ENCODE assay signal across 27 mouse cellular contexts in the genomic region with DNA sequence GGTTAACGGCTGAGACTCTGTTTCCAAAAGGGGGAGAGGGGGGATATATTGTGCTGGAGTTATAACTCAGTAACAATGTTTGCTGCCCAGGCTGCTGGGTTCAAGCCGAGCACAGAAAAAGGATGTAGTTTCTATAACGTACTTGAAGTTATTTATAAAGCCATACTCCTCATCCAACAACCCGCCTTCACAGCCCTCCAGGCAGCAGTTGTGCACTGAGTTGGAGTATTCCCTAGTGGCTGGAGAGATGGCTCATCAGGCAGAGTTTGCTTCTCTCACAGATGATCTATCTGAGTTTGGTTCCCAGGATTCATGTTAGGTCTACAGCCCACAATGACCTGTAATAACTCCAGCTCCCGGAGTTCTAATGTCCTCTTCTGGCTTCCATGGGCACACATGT. TPM values are rescaled to one million over a fixed set of nuclear protein-coding genes. Genes with fewer than 3 reads are reported as not detected.
A peak's percentile ranks its signal among the peaks of the same experiment; 100 is the strongest.
DNase-seq lines count a peak whose midpoint lies in the region; ATAC-seq lines count a peak whose summit lies in the region.
"Had no signal": no experiment of that assay in that cellular context is flagged by ENCODE, and none has a peak within 500 bp of the region (broad histone marks: within the 10 kb centered on the region; RNA-seq: fewer than 3 reads in every experiment).

No protein-coding gene starts in this region.

- H3K4me3 ChIP-seq in intestine, embryonic 15.5 days (replicated peaks), result no peak overlapping the region
- H3K4me3 ChIP-seq in intestine, embryonic 16.5 days (ENCODE audit: low read length), result no peak overlapping the region
- H3K4me3 ChIP-seq: embryonic facial prominence, embryonic 10.5 days; embryonic facial prominence, embryonic 12.5 days; forebrain, embryonic 13.5 days; forebrain, embryonic 15.5 days had no signal

- H3K9me3 ChIP-seq in intestine, embryonic 15.5 days, result no peaks in the 10 kb centered on the region
- no peaks in the 10 kb centered on the region for H3K9me3 ChIP-seq in intestine, embryonic 16.5 days (ENCODE audit: control insufficient read depth, low read length)
- H3K9me3 ChIP-seq: embryonic facial prominence, embryonic 10.5 days; embryonic facial prominence, embryonic 12.5 days; forebrain, embryonic 13.5 days; forebrain, embryonic 15.5 days; G1E had no signal

- no peak for DNase-seq in frontal cortex, postnatal 36 days (ENCODE audit: low spot score in 2 of 2)
- DNase-seq in brain, adult 2 months (ENCODE audit: low read depth, low spot score), result peak; percentile 65
- DNase-seq in cerebellum, adult 9-10 months, result no peak
- DNase-seq: adrenal gland, adult 8-10 months; adrenal gland, postnatal 14 days; adrenal gland, postnatal 36 days; B cell, adult 2 months; cerebellum, adult 11 months; cerebellum, adult 18-20 months; cerebellum, adult 8-10 months; cerebellum, postnatal 10 days; cerebellum, postnatal 25 days; forebrain, postnatal 0 days had no signal

- H3K9ac ChIP-seq in intestine, embryonic 15.5 days, result no peak overlapping the region
- no peak overlapping the region for H3K9ac ChIP-seq in intestine, embryonic 16.5 days (ENCODE audit: low read depth, low read length)
- H3K9ac ChIP-seq: embryonic facial prominence, embryonic 12.5 days; forebrain, embryonic 13.5 days; forebrain, embryonic 15.5 days; forebrain, postnatal 0 days had no signal

- H3K27me3 ChIP-seq in intestine, embryonic 15.5 days (replicated peaks), result no peaks in the 10 kb centered on the region
- H3K27me3 ChIP-seq in intestine, embryonic 16.5 days (replicated peaks; ENCODE audit: control insufficient read depth, insufficient read depth, low read length), result no peaks in the 10 kb centered on the region
- H3K27me3 ChIP-seq: forebrain, embryonic 15.5 days; Patski had no signal

- peak overlapping the region; percentile 32; the same call in 1 of the 2 replicates for H3K27ac ChIP-seq in intestine, embryonic 15.5 days
- H3K27ac ChIP-seq in intestine, embryonic 16.5 days (ENCODE audit: low read length), result no peak overlapping the region
- H3K27ac ChIP-seq: embryonic facial prominence, embryonic 10.5 days; embryonic facial prominence, embryonic 12.5 days; forebrain, embryonic 13.5 days; forebrain, embryonic 15.5 days had no signal

- 0 out of 2 replicates have a peak, but pooled peaks cover 3% of the 10 kb centered on the region for H3K36me3 ChIP-seq in intestine, embryonic 15.5 days
- no peaks in the 10 kb centered on the region for H3K36me3 ChIP-seq in intestine, embryonic 16.5 days (ENCODE audit: control insufficient read depth, insufficient read depth, low read length)
- H3K36me3 ChIP-seq: embryonic facial prominence, embryonic 10.5 days; embryonic facial prominence, embryonic 12.5 days; forebrain, embryonic 15.5 days; G1E had no signal

- H3K4me2 ChIP-seq in intestine, embryonic 15.5 days (replicated peaks), result no peak overlapping the region
- H3K4me2 ChIP-seq in intestine, embryonic 16.5 days (ENCODE audit: low read depth, low read length), result no peak overlapping the region
- H3K4me2 ChIP-seq: embryonic facial prominence, embryonic 12.5 days; forebrain, embryonic 13.5 days; forebrain, embryonic 15.5 days had no signal

- 0 out of 2 replicates have a peak, but pooled peaks cover 10% of the 10 kb centered on the region for H3K4me1 ChIP-seq in intestine, embryonic 15.5 days (replicated peaks)
- 0 out of 2 replicates have a peak, but pooled peaks cover 6% of the 10 kb centered on the region for H3K4me1 ChIP-seq in intestine, embryonic 16.5 days (ENCODE audit: control insufficient read depth, insufficient read depth, low read length)
- H3K4me1 ChIP-seq: embryonic facial prominence, embryonic 10.5 days; forebrain, embryonic 13.5 days; forebrain, embryonic 15.5 days had no signal

- 48% methylated on average over 5 of the region's 5 CpGs for WGBS in intestine, embryonic 15.5 days
- WGBS in intestine, embryonic 16.5 days, result 54% methylated on average over 5 of the region's 5 CpGs

- peak; percentile 85 for ATAC-seq in frontal cortex, adult (ENCODE audit: low TSS enrichment)
- no peak for ATAC-seq in intestine, embryonic 15.5 days
- no peak for ATAC-seq in intestine, embryonic 16.5 days
- ATAC-seq: activated CD4-positive, CD25-positive, alpha-beta regulatory T cell, adult 4 months; CD4-positive, CD25-positive, alpha-beta regulatory T cell, adult 4 months; forebrain, embryonic 13.5 days; forebrain, embryonic 15.5 days; forebrain, postnatal 0 days; Patski had no signal

RNA-seq across cellular contexts. Expression of a gene that starts 36.7 kb away (rescaled TPM):
- 75.9 and 92.8 TPM in 2 replicates for polyA plus RNA-seq in intestine, embryonic 15.5 days (2015; fragmentation: Nextera tagmentation; extraction: Ambion mirVana)
- polyA plus RNA-seq in intestine, embryonic 16.5 days (2015; fragmentation: Nextera tagmentation; extraction: Ambion mirVana), result 70.2 and 79.2 TPM in 2 replicates

RNA-seq across cellular contexts. Expression of a gene that starts 42.6 kb away (rescaled TPM):
- polyA plus RNA-seq in intestine, embryonic 15.5 days (2015; fragmentation: Nextera tagmentation; extraction: Ambion mirVana), result 16.2 and 16.5 TPM in 2 replicates
- polyA plus RNA-seq in intestine, embryonic 16.5 days (2015; fragmentation: Nextera tagmentation; extraction: Ambion mirVana), result 9.1 and 10.8 TPM in 2 replicates
- polyA plus RNA-seq: activated CD4-positive, CD25-positive, alpha-beta regulatory T cell, adult 4 months had no signal

RNA-seq across cellular contexts. Expression of a gene that starts 55.0 kb away (rescaled TPM):
- 35.0 and 35.5 TPM in 2 replicates for polyA plus RNA-seq in intestine, embryonic 15.5 days (2015; fragmentation: Nextera tagmentation; extraction: Ambion mirVana)
- polyA plus RNA-seq in intestine, embryonic 16.5 days (2015; fragmentation: Nextera tagmentation; extraction: Ambion mirVana), result 35.6 and 37.8 TPM in 2 replicates

RNA-seq across cellular contexts. Expression of a gene that starts 56.4 kb away (rescaled TPM):
- polyA plus RNA-seq in intestine, embryonic 15.5 days (2015; fragmentation: Nextera tagmentation; extraction: Ambion mirVana), result 1.8 TPM in 1 of 2 replicates, not detected in the other
- 1.6 TPM in 1 of 2 replicates, not detected in the other for polyA plus RNA-seq in intestine, embryonic 16.5 days (2015; fragmentation: Nextera tagmentation; extraction: Ambion mirVana)
- polyA plus RNA-seq: brain, embryonic 14.5 days; CD4-positive, CD25-positive, alpha-beta regulatory T cell, adult 4 months; embryonic facial prominence, embryonic 10.5 days; embryonic facial prominence, embryonic 14.5 days; forebrain, embryonic 11.5 days; forebrain, embryonic 13.5 days; forebrain, postnatal 0 days had no signal
